Mouse (Mus musculus): ENCODE data around the gene Slc1a7.

DNA sequence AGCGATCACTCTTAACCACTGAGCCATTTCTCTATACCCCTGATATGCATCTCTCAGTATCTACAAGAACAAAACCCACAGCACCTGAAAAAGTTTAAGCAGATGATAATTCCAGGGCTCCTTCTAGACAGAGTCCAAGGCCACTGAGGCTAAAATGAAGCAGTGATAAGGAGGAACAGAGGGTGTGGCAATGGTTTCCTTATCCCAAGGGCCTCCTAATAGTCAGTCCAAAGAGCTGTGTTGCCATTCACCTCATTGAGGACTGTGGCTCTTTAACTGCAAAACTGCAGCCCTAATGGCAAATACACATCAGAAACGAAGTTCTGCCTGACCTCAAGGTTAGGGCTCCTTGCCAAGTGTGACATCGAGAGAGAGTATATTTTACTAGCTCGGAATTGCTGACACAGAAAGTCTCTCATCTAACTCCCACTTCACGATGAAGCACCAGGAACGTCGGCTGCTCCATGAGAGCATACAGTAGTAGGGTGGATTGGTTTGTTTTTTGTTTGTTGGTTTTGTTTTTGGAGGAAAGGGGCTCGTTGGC lies 46.9 kb upstream of the Slc1a7 start:
- TF ChIP-seq POLR2A (IDR thresholded peaks at IDR 0.05; ENCODE audit: extremely low read depth, insufficient read depth, low read length) (no peak), CTCF (IDR thresholded peaks at IDR 0.05; ENCODE audit: low read depth, low read length) (no peak)

Data from liver, adult 2 months (tissue).